Mouse (Mus musculus) left cerebral cortex, adult 8-10 months (tissue): ENCODE data around the gene Nepn. TPM values are rescaled to one million over a fixed set of nuclear protein-coding genes. Genes with fewer than 3 reads are reported as not detected.
A peak's percentile ranks its signal among the peaks of the same experiment; 100 is the strongest.

ENCODE experiments used
- DNase-seq, 2 experiments: peaks; one replicate each; pipeline ENCODE4 v3.0.0; 2022; ENCODE audit warnings: low spot score in 2 of 2
- total RNA-seq, 4 experiments: library from RNA; stranded (reverse); gene quantifications; 2 replicates each; pipeline ENCODE4 v1.2.4; 2022

Gene Nepn
- total RNA-seq, 4 experiments from 2014 or later: not detected

DNA sequence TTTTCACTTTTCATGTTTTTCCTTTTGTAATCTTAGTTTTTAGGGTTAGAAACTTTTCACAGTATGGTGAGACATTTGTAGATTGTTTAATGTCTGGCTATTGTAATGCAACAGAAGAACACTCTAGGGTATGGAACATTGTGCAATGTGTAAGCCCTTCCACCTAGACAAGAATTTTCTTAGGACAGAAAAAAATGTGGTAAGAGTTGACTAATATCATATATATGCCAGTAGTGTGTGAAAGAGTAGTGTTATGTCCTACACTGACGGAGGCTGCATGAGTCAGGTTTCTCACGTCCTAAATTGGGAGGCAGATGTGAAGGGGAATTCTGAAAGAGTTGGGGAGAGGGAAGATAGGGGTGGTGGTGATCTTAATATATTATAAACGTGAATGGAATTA is 10.9 kb downstream of the Nepn start:
- DNase-seq: no peak

DNA sequence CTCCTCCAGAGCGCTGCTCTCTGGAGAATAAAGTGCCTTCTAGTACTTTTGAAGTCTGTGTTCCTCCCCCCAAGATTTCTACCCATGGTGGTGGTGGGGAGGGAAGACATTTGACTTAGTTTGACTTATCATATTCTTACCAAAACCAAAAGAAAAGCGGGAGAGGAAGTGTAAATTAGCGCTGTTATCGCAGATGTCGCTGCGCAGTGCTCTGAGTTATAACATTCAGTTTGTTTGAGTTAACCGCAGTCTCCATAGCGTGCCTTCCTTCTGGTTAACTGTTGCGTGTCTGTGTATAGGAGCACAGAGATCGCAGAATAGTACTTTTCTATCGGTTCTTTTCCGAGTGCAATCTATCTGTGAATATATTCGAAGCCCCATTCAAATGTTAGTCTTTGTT is 16.4 kb downstream of the Nepn start:
- DNase-seq: no peak

DNA sequence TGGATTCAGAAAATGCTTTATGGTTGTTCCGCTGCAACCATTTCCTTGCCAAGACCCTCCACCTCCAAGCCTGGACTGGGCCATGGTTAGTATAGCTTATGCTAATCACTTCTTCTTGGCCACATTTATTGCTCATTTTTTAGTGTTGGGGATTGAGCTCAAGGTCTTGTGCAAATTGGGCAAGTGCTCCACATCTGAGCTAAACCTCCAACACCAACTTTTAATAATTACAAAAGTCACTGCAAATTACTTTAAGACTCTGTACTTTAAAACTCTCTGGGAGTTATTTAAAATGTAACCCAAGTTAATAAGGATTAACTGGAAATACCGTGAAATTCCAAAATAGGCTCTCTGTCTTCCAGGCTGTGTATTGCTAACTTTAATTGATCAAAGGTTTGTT is 18.8 kb downstream of the Nepn start:
- no peak for DNase-seq

DNA sequence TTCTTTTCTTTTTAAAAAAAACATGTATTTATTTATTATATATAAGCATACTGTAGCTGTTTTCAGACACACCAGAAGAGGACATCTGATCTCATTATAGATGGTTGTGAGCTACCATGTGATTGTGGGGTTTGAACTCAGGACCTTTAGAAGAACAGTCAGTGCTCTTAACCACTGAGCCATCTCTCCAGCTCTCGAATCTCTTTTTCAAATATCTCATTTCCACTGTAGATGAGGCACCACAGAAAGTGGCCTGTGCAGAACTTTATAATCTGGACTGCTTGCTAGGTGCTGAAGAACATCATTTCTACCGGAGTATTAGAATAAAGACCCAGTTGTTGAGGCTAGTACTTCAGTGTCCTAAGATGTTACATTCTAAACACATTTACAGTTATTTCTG is 26.2 kb downstream of the Nepn start:
- no peak for DNase-seq

DNA sequence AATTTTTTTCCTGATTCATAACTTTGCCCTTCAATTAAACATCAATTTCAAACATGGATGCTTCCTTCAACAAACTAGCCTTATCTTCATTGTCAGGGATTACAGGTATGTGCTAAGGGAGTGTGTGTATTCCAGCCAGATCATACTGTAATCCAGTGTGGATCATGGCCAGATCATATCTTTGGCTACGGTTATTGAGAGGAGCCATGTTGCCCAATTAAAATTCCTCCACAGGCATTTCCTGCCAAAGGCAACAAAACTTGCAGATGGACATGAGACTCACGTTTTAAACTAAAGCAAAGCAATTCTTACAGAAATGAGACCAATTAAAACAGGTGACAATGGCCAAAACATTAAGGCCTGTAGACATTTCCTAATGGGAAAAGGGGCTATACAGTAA is 27.7 kb downstream of the Nepn start:
- DNase-seq: no peak

DNA sequence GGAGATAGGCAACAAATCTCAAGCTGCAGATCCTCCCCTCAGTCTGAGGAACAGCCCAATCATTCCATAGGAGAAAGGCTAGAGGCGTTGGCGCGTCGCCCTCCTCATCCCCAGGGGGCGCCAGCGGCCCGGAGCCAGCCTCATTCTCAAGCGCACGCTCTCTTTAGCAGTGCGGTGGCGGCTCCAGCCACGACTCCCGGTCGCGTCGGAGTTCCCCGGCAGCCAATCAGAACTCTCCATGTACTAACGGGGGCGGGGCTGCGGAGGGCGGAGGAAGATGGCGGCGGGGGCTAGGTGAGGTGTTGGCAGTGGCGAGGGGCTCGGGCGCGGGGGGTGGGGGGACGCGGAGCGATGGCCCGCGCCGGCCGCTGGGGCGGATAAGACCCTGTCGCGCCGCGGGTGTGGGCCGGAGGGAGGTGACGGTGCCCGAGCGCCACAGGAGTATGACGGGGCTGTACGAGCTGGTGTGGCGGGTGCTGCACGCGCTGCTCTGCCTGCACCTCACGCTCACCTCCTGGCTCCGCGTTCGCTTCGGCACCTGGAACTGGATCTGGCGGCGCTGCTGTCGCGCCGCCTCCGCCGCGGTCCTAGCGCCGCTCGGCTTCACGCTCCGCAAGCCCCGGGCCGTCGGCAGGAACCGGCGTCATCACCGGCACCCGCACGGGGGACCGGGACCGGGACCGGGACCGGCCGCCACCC is 28.7 kb downstream of the Nepn start, which contains the start of gene Nus1:
TSS of gene Nus1 (plus strand) at position 249 of the 699 bp plus-strand sequence.
- peak; percentile 86 to 97 for DNase-seq

DNA sequence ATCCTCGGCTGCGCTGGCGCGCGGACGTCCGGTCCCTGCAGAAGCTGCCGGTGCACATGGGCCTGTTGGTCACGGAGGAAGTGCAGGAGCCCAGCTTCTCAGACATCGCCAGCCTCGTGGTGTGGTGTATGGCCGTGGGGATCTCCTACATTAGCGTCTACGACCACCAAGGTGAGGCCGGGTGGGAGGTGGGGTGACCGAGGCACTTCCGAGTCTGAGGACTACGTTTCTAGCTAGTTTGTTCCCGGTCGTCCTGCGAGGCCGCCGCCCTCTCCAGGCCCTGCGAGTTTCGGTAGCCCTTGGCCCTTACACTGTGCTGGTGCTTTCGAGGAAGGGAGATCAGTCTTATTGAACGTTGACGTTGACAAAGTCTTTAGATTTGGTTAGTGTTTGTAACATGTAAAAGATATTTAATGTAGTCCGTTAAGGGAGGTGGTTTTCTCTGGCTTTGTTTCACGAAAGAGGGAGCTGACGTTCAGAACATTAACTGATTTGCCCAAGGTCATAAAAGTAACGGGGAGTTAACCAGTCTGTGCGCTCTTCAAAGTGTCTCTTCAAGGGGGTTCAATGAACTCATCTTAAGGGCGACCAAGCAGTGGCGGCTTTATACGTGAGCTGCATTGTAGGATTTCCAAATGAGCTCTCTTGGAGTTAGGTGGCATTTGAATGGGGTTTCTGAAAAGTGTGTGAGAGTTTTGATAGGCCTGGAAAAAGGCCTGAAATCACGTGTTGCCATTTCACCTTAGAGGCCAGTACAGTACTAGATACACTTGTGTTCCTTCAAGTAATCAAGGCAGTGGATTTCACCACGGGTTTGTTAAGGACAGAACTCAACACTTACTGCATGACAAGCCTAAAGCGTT is 29.5 kb downstream of the Nepn start:
- peak in 1 of 2 experiments; percentile 21 for DNase-seq

DNA sequence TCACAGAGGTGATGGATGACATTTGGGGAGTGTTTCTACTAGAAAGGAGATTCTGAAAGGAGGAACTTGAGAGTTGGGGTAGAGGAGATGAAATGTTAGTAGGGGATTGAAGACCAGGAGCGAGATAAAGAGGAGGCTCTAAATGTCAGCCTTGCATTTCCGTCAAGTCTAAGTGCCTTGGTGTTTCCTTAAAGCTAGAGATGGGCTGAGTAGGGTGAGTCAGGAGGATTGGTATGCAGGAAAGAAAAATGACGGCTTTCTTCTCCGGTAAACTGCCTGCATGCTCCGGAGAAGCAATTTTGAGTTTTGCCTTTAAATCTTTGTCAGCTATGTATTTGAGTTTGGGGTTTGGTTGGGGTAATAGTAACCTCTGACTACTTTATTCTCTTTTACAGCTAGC is 30.2 kb downstream of the Nepn start:
- DNase-seq: no peak

DNA sequence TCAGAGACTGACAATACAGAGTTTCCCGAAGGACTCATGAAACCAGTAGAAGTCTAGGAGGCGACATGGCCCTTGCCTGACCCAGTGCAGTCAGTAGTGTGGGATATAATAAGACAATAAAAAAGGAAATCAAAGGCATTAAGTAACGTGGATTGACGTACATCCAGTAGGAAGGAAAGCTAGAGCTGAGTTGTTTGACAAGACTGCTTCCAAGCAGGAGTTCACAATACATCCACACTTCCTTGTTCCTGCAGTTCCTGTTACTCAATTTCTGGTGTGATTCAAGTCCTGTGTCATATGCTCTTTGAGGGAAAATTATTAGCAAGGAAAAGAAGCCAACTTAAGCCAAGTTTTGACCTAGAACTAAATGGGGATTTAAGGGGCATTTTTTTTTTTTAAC is 30.6 kb downstream of the Nepn start:
- no peak for DNase-seq

DNA sequence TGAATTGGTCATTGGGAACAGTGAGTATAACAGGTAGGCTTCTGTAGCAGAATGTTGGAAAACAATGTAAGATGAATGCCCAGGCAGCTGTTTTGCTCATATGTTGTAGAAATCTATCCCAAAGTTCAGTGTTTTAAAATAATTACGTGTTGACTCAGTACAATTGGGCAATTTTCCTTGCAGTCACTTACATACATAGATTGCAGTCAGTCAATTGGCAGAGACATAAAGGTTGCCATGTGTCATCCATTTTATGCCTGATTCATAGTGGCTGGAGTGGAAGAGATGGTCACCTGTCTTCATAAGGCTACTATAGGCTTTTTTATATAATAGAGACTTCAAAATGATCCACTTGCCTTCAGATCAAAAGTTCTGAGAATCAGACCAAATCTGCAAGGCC is 31.8 kb downstream of the Nepn start:
- no peak for DNase-seq

DNA sequence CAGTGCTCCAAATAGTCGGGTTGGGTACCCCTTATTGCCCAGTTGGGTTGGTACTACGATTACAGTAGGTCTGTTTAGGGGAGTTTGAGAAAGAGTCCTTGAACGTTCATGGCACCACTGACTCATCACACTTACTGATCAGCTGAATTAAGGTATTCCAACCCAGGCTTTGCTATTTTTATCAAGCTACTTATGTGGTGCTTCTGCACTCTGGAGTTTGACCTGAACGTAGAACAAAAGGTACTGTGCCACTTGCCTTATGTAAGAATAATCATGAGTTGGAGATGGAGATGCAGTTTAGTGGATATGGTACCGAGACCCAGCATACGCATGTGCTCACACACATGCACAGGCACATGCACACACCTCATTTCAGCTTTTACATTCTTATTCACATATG is 32.9 kb downstream of the Nepn start:
- no peak for DNase-seq

DNA sequence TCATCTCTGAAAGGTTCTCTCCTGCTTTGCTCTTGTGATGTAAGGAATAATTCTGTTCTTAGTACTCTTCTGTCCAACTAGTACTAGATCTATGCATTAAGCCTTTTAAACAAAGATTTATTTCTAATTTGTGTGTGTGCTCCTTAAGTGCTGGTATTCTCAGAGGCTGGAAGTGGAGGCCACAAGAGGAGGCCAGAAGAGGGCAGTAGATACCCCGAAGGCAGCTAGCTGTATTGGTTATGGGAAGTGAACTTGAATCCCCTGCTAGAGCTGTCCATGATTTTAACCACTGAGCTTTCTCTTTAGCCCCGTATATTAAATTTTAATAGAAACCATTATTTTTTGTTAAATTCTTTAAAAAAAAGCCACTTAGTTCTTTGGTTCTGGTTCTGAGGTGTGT is 34.3 kb downstream of the Nepn start:
- DNase-seq: no peak

DNA sequence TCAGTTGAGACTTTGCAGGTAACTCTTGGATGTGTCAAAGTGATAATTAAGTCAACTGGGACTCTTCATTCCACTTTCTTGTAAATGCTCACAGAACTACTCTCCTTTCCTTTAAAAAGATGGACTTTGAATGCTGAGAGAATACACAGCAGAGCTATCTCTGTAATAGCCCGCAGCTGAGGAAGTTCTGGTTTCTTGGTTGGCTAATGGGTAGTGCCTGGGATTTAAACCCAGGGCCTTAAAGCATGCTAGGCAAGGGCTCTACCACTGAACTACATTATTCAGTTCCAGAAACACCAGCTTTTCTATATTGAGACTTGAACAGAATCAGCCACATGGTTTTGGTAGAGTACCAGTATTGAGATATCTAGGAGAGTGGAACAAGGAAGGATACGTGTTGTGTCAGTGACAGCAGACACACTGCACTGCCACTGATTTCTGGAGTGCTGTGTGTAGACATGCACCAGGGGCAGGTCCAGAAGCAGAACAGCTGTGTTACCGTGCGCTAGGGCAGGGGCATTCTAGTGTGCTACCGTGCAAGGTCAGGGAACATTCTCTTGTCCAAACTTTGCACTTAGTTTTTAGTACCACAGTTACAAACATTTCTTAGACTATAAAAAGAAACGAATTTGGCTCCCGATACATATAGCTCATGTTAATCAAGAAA is 37.7 kb downstream of the Nepn start:
- DNase-seq: no peak

DNA sequence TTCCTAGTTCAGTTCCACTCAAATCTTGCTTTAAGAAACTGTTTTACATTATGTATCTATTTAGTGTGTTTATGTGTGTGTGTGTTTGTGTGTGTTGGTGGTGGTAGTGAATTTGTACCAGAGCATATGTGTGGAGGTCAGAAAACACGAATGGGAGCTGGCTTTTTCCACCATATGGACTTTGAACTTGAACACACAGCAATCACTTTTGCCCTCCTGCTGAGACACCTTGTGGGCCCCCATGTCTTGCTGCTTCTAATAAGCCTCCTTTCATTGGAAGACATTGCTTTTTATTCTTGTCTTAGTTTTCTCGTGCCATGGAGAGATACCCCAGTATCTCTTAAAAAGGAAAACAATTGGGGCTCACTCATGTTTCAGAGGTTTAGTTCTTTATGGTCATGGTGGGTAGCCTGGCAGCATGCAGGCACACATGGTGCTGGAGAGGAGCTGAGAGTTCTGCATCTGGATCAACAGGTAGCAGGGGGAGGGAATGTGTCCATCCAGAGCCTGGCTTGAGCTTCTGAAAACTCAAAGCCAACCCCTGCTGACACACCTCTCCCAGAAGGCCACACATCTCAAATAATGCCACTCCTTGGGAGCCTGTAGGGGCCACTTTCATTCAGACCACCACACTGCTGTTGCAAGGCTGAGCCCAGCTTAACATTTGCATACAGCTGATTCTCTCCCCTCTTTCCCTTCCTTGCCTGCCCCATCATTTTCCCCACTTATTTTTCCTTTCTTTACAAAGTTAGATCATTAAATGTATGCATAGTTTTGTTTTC is 39.1 kb downstream of the Nepn start:
- no peak for DNase-seq

DNA sequence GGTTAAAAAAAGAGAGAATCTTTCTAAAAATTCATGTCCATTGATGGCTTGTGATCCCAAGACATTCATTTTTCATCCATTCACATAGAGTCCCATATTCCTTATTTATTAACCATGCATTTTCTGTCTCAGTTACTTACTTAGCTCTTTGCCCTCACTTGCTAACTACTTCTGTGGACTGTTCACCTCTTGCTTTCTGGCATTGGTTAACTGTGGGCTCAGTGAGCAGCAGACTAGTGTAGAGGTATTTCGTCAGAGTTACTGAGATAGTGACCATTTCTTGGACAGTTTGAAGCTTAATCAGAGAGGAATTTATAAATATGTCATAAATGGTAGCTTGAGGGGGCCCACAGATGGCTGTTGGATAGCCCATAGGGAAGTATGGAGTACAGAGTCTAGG is 42.2 kb downstream of the Nepn start:
- no peak for DNase-seq

DNA sequence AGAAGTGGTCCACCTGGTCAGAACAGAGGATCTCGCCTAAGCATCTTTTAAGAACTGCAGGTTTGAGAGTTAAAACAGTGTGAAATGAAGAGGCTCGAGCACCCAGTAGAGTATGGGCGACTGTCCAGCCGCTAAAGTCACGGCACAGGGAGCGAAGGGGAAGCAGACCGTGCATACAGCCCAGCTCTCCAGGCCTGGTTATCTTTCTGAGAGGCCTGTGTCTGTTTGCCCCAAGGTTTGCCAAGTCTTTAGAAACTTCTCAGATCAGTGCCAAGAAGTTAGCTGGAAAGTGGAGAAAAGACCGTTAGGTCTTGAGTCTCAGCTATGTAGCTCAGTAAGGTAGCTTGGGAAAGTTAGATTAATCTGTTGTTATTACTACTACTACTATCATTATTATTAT is 46.1 kb downstream of the Nepn start:
- DNase-seq: no peak

Other genes with a start within 250 kb of the Nepn start
- gene Ros1, start 193.7 kb upstream of the Nepn start, total RNA-seq: not detected
- 1 to 10 TPM; 6.4 to 8.4 (median 7.3) TPM for gene Dcbld1, start 155.4 kb upstream of the Nepn start, total RNA-seq
- gene Gm26741, start 30.2 kb upstream of the Nepn start, total RNA-seq: not detected
- 10 to 100 TPM; 40.2 to 43.0 (median 41.9) TPM for gene Gopc, start 6.8 kb upstream of the Nepn start, total RNA-seq
- gene Nus1, start 28.6 kb downstream of the Nepn start, total RNA-seq: 10 to 100 TPM; 56.8 to 71.7 (median 60.3) TPM